Mouse (Mus musculus) heart, postnatal 0 days (tissue): ENCODE measurements around the gene Actr1a.

Source experiments
- CTCF ChIP-seq: IDR thresholded peaks from 2 replicates; pipeline ENCODE4 v1.5.1; 2016; ENCODE audit warnings: antibody characterized with exemption, control low read depth, low read depth
- EP300 ChIP-seq: IDR thresholded peaks from 2 replicates; pipeline ENCODE4 v1.6.1; 2016; ENCODE audit warnings: antibody characterized with exemption, low read depth

- TF ChIP-seq CTCF = no peak
- TF ChIP-seq EP300 = no peak
Measured at GRCm38 (mm10) chr19:46404030-46404429, 8.5 kb upstream of the Actr1a start.
